Mouse (Mus musculus) embryonic facial prominence, embryonic 13.5 days (tissue): ENCODE data around the gene Ip6k3. TPM values are rescaled to one million over a fixed set of nuclear protein-coding genes. Genes with fewer than 3 reads are reported as not detected.
A peak's percentile ranks its signal among the peaks of the same experiment; 100 is the strongest.

Source experiments
- ATAC-seq: fragments of 200-750 bp; cut with Nextera tagmentation; 2 replicates; pipeline ENCODE4 v1.8.0; 2017; ENCODE audit warnings: low read depth; ENCODE audit not compliant: insufficient number of reproducible peaks, insufficient read depth, low FRiP score, low TSS enrichment
- H3K27ac ChIP-seq: fragments of 300-500 bp; sonication (generic); 2 replicates; pipeline ENCODE4 v1.5.1; 2015; ENCODE audit warnings: moderate library complexity, mild to moderate bottlenecking, inconsistent platforms
- H3K27me3 ChIP-seq: fragments of 300-500 bp; sonication (generic); 2 replicates; pipeline ENCODE4 v1.6.1; 2015; ENCODE audit warnings: mild to moderate bottlenecking, inconsistent platforms
- H3K36me3 ChIP-seq: fragments of 300-500 bp; sonication (generic); 2 replicates; pipeline ENCODE4 v1.6.1; 2015; ENCODE audit warnings: mild to moderate bottlenecking, inconsistent platforms
- H3K4me1 ChIP-seq: fragments of 300-500 bp; sonication (generic); 2 replicates; pipeline ENCODE4 v1.6.1; 2015; ENCODE audit warnings: inconsistent platforms
- H3K4me2 ChIP-seq: fragments of 300-500 bp; sonication (generic); 2 replicates; pipeline ENCODE4 v1.6.1; 2015; ENCODE audit warnings: moderate library complexity, mild to moderate bottlenecking, inconsistent platforms
- H3K4me3 ChIP-seq: fragments of 300-500 bp; sonication (generic); 2 replicates; pipeline ENCODE4 v1.5.1; 2015; ENCODE audit warnings: mild to moderate bottlenecking, inconsistent platforms
- H3K9ac ChIP-seq: fragments of 300-500 bp; sonication (generic); 2 replicates; pipeline ENCODE4 v1.6.1; 2015; ENCODE audit warnings: mild to moderate bottlenecking, inconsistent platforms
- H3K9me3 ChIP-seq: fragments of 300-500 bp; sonication (generic); 2 replicates; pipeline ENCODE4 v1.6.1; 2016; ENCODE audit warnings: inconsistent platforms
- WGBS: fragments of 180-500 bp; shearing (Covaris S2); methylation state at CpG from one replicate; pipeline ENCODE4 v1.1.7; 2015; ENCODE audit warnings: mixed read lengths; 5-methylcytosine and 5-hydroxymethylcytosine counted together
- polyA plus RNA-seq: library from polyadenylated mRNA; unstranded; fragments of >200 nt; fragmentation: Nextera tagmentation; extraction: Ambion mirVana; gene quantifications from 2 replicates; pipeline ENCODE4 v1.2.1, GENCODE M21; 2015

Gene Ip6k3
- polyA plus RNA-seq, 1 experiment from 2014 or later: 0.42 TPM

DNA sequence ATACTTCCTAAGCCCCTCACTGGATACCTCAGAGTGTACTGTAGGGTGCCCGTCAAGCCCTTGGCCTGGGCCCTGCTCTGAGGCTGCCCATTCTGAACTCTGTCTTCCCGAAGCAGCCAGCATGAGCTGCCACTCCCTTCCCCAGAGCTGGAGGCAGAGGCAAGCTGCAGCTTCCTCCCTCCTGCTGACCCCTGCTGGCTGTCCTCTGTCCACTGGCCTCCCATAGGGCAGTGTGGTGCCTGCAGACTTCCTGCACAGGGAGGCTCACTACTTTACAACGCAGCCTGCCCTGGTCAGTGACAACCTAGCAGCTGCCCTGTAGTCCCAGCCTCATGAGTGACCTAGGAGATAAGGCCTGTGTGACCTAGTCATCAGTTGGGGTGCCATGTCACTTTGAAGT is 14.1 kb upstream of the Ip6k3 start:
- H3K4me3 ChIP-seq: no peak overlapping the region
- H3K9me3 ChIP-seq: no peaks in the 10 kb centered on the region
- H3K4me2 ChIP-seq: no peak overlapping the region
- peaks cover 15% of the 10 kb centered on the region for H3K4me1 ChIP-seq
- H3K36me3 ChIP-seq: no peaks in the 10 kb centered on the region
- H3K27me3 ChIP-seq: no peaks in the 10 kb centered on the region
- H3K9ac ChIP-seq: 0 out of 2 replicates have a peak overlapping the region, but pooled peaks have one; percentile 27
- no peak overlapping the region for H3K27ac ChIP-seq
- no peak for ATAC-seq
- 32% methylated on average over 3 of the region's 3 CpGs for WGBS

DNA sequence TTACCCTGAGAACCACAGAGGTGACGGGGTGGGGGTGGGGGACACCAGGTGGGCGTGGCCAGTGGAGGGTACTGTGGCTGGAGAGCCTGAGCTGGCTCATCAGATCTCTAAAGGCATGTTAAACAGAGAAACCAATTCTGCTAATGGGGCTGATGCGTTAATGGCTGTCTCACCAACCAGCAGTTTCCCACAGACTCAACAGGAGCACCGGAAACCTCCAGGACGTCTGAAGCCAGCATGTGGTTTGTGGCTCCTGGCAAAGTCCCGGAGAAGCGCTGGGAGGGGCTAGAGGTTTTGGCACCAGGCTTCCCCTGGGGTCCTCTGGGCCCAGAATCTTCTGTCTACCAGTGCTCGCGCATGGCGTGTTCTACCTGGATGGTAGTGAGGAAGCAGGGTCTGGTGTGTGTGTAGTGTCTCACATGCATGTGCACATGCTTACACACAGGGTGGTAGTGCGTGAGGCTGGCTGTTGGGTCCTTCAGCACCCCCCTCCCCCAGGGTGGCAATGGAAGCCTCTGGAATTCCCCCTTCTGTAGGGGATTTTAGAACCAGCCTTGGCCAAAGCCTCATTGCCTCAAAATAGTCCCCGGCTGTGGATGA is 12.2 kb upstream of the Ip6k3 start:
- Histone ChIP-seq H3K4me3 (no peak overlapping the region), H3K4me2 (0 out of 2 replicates have a peak overlapping the region, but pooled peaks have one; percentile 2), H3K27ac (no peak overlapping the region), H3K9ac (0 out of 2 replicates have a peak overlapping the region, but pooled peaks have one; percentile 1), H3K27me3 (no peaks in the 10 kb centered on the region), H3K36me3 (no peaks in the 10 kb centered on the region), H3K9me3 (no peaks in the 10 kb centered on the region), H3K4me1 (peaks cover 28% of the 10 kb centered on the region)
- 50% methylated on average over 12 of the region's 12 CpGs for WGBS
- no peak for ATAC-seq

DNA sequence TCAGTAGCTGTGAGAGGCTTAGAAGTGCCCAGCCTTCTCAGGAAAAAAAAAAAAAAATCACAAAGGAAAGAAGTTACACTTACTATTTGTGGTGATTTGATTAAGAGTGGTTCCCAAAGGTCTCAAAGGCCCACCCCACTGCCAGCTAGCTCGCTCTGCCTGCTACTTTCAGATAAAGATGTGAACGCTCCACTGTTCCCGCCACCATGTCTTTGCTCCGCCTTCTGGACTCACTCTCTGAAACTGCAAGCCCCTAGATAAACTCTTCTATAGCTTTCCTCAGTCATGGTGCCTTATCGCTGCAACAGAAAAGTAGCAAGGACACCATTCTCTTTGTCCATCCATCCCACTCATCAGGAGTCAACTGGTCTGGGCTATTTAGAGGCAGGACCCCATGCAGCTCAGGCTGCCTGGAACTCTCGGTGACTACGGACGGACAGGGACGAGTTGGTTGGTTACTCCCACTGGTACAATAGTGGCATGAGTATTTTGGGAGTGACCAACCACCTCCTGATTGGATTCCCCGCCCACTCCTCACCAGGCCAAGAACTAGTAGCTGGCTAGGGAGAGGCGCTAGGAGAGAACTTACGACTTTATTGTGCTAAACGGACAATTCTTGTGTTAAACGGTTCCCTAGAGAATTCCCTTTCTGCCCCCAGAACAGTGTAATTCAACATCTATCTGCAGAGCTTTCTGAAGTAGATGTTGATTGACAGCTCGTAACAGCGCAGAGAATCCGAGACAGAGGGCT is 11.0 kb upstream of the Ip6k3 start:
- Histone ChIP-seq H3K27ac (no peak overlapping the region), H3K27me3 (no peaks in the 10 kb centered on the region), H3K36me3 (no peaks in the 10 kb centered on the region), H3K4me2 (no peak overlapping the region), H3K4me3 (no peak overlapping the region), H3K9me3 (no peaks in the 10 kb centered on the region), H3K9ac (no peak overlapping the region), H3K4me1 (peaks cover 38% of the 10 kb centered on the region)
- 91% methylated on average over 17 of the region's 17 CpGs for WGBS
- no peak for ATAC-seq

DNA sequence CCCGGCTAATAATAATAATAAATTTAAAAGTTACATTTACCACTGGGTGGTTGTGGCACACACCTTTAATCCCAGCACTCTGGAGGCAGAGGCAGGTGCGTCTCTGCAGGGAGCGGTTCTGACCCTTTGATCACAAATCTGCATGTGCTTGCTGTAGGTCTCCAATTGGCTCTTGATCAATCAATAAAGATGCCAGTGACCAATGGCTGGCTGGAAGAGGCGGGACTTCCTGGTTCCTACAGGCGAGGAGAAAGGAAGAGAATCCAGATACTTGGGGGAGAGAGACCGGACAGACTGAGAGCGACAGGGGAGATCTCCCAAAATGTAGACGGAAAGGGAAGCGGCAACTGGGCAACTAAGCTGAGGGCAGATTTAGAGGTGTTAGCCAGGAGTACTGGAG is 10.4 kb upstream of the Ip6k3 start:
- 87% methylated on average over 9 of the region's 9 CpGs for WGBS
- no peaks in the 10 kb centered on the region for H3K27me3 ChIP-seq
- no peak overlapping the region for H3K9ac ChIP-seq
- no peak overlapping the region for H3K27ac ChIP-seq
- no peak overlapping the region for H3K4me2 ChIP-seq
- no peaks in the 10 kb centered on the region for H3K9me3 ChIP-seq
- ATAC-seq: no peak
- H3K4me1 ChIP-seq: peaks cover 39% of the 10 kb centered on the region
- no peak overlapping the region for H3K4me3 ChIP-seq
- H3K36me3 ChIP-seq: no peaks in the 10 kb centered on the region

DNA sequence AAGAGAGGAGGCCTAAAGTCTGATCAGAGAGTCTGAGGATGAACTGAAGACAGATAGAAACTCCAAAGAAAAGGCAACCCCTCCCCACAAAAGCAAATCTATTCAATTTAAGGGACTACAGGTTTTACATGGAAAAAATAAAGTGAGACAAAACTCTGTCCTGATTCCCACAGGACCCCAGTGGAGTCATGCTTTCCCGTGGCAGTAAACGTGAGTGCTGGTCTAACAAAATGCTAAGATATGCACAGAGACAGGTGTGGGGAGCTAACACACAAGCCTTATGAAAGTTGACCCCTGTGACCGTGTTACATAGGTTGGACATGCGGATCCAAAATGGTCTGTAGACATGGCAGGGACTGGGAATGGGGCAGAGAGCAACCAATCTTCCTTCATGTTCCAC is 9.2 kb upstream of the Ip6k3 start:
- Histone ChIP-seq H3K9me3 (no peaks in the 10 kb centered on the region), H3K27me3 (no peaks in the 10 kb centered on the region), H3K4me1 (peaks cover 44% of the 10 kb centered on the region), H3K27ac (no peak overlapping the region), H3K4me3 (no peak overlapping the region), H3K9ac (no peak overlapping the region), H3K36me3 (no peaks in the 10 kb centered on the region), H3K4me2 (no peak overlapping the region)
- no peak for ATAC-seq
- WGBS: 83% methylated on average over 4 of the region's 4 CpGs

DNA sequence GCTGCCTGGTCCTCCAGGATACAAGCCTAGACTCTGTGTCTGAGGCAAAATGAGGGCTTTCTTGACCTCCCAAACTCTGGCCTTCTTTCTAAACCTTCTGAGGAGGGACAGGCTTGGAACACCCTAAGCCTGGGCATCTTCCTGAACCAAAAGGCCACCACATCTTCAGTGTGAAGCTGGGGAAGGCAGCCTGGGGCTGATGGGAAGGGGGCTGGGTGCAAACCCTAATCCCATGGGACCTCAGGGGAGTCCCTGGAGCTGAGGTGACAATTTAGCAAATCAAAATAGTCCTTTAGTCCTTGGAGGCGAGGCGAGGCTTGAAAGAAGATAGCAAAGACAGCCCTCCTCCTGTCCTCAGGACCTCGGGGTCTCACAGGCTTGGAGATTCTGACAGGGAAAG is 8.7 kb upstream of the Ip6k3 start:
- no peak for ATAC-seq
- 0 out of 2 replicates have a peak overlapping the region, but pooled peaks have one; percentile 7 for H3K27ac ChIP-seq
- WGBS: 70% methylated on average over 3 of the region's 3 CpGs

DNA sequence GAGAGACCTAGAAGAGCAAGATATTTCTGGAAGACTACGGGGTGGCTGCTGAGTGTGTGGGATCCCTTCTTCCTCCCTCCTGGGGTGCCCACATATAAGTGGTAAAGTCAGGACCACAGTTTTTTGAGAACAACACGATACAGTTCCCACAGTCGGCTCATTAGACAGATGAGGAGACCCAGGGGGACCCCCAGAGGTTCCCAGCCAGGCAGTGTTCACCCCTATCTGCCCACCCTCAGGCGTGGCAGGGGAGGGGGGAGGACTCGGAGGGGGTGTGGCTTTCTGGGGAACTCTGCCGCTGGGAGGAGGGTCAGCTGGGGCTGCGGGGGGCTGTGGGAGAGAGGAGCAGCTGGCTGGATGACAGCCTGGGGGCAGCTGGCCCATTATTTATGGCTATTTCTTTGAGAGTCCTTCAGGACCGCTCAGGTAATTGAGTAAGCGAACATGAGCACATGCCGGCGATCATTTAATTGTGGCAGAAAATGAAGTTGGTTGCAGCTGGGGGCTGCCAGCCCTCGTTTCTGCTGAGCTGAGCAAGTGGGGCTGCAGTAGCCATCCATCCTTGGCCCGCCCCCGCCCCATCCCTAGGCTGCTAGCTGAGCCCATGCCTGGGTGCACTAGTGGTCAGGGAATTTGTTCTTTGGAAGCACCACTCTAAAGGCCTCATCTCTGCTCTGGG is 7.7 kb upstream of the Ip6k3 start:
- no peak for ATAC-seq
- WGBS: 25% methylated on average over 14 of the region's 14 CpGs
- Histone ChIP-seq H3K27me3 (no peaks in the 10 kb centered on the region), H3K4me2 (peak overlapping the region; percentile 33), H3K9ac (peak overlapping the region; percentile 49; the same call in 1 of the 2 replicates), H3K4me1 (peaks cover 53% of the 10 kb centered on the region), H3K9me3 (no peaks in the 10 kb centered on the region), H3K4me3 (no peak overlapping the region), H3K36me3 (no peaks in the 10 kb centered on the region), H3K27ac (peak overlapping the region; percentile 7; the same call in 1 of the 2 replicates)

More for the DNA sequence above, 8.7 kb upstream of the Ip6k3 start:
- H3K4me2 ChIP-seq: no peak overlapping the region
- H3K27me3 ChIP-seq: no peaks in the 10 kb centered on the region
- no peaks in the 10 kb centered on the region for H3K36me3 ChIP-seq
- H3K4me3 ChIP-seq: no peak overlapping the region
- H3K9me3 ChIP-seq: no peaks in the 10 kb centered on the region
- H3K9ac ChIP-seq: peak overlapping the region; percentile 49; the same call in 1 of the 2 replicates
- H3K4me1 ChIP-seq: peaks cover 44% of the 10 kb centered on the region

DNA sequence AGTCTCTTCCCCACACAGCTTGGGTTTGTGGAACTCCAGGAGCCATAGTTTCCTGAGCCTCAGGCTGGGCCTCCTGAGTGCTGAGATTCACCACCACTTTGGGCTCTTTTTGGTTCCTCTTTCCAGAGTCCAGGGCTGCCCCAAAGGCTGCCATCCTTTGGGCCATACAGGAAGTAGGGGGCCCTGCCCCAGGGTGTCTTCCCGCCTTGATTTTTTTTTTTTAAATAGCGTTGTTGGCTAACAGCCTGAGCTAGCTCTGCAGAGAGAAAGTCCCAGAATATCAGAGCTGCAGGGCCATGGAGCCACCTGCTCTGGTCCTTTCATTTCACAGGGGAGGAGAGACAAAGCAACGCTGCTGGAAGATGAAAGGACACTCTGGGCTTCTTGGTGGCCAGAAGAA is 6.1 kb upstream of the Ip6k3 start:
- Histone ChIP-seq H3K27me3 (no peaks in the 10 kb centered on the region), H3K4me2 (no peak overlapping the region), H3K9me3 (no peaks in the 10 kb centered on the region), H3K36me3 (no peaks in the 10 kb centered on the region), H3K27ac (no peak overlapping the region), H3K4me3 (no peak overlapping the region), H3K4me1 (peaks cover 56% of the 10 kb centered on the region), H3K9ac (no peak overlapping the region)
- 74% methylated on average over 3 of the region's 3 CpGs for WGBS
- ATAC-seq: no peak

DNA sequence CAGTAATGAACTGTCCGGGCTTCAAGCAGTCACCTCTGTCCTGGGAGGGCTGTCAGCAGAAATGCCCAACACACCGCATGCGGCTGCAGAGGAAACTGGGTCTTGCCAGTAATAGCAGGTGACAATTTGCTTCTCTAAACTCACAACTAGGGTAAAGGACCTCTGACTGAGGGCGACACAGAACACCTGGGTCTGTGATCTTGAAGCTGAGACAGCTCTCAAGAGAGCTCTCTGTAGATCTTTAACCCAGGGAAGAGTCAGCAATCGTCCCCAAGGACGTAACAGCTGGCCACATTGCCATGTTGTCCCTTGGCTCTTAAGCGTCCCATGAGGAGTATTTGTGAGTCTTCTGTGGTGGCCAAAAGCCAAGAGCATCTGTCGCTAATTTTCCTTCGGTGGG is 4.9 kb upstream of the Ip6k3 start:
- Histone ChIP-seq H3K9me3 (no peaks in the 10 kb centered on the region), H3K4me3 (no peak overlapping the region), H3K36me3 (no peaks in the 10 kb centered on the region), H3K27ac (no peak overlapping the region), H3K4me1 (peaks cover 59% of the 10 kb centered on the region), H3K27me3 (no peaks in the 10 kb centered on the region), H3K4me2 (no peak overlapping the region), H3K9ac (no peak overlapping the region)
- no peak for ATAC-seq
- WGBS: 83% methylated on average over 9 of the region's 9 CpGs

DNA sequence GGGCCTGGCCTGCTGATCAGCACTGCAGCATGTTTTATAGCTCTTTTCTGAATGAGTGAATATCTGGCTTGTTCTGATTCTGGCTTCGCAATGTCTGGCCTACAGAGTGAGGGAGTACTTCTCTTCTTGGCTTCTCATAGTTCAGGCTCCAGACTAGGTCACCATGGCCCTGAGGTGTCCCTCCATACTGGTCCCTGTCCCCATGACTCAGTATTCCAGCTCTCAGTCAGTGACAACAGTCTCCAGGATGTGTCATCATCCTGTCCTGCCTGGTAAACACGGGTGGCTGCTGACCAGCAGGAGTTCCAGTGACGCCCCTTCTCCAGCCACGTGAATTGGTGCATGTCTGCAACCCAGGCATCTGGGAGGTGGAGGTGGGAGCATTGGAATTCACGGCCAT is 3.5 kb upstream of the Ip6k3 start:
- Histone ChIP-seq H3K9me3 (no peaks in the 10 kb centered on the region), H3K36me3 (no peaks in the 10 kb centered on the region), H3K27me3 (no peaks in the 10 kb centered on the region), H3K27ac (0 out of 2 replicates have a peak overlapping the region, but pooled peaks have one; percentile 91), H3K4me3 (no peak overlapping the region), H3K4me2 (no peak overlapping the region), H3K4me1 (peaks cover 61% of the 10 kb centered on the region), H3K9ac (no peak overlapping the region)
- ATAC-seq: no peak
- 83% methylated on average over 5 of the region's 5 CpGs for WGBS

DNA sequence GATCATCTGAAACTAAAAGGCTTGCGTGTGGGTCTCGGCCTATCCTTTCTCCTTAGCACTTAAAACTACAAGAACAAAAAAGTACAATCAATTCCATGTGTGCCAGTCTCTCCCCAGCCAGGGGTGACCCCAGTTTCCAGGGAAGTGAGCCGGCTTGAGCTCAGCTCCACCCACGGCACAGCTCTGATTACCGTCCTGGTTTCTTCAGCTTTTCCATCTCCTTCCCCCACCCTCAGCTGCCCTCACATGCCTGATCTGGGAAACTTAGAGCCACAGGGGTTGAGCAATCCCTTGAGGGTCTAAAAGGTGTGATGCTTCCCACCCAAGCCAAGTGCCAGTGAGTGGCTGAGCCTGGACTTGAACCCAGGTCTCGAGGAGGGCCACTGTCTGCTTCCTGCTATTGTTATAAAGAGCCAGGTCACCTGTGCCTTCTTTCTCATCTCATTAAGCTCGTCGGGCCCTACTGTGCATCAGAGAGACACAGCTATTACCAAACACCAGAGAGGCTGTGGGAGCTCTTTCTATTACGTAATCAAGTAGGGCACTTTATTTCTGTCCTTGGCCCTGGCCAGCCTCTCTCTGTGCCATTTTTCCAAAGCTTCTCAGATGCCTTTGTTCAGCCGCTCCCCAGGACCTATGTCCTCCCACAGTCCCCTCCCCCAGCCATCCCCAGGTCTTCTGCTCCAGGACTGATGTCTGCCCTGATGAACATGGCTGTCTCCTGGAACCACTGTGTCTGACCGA is 2.5 kb upstream of the Ip6k3 start:
- H3K9ac ChIP-seq: peak overlapping the region; percentile 51

More for the DNA sequence above, 2.5 kb upstream of the Ip6k3 start:
- H3K27me3 ChIP-seq: no peaks in the 10 kb centered on the region
- 41% methylated on average over 11 of the region's 11 CpGs for WGBS
- no peak overlapping the region for H3K4me2 ChIP-seq
- peak; percentile 45; the same call in 1 of the 2 replicates for ATAC-seq
- H3K27ac ChIP-seq: peak overlapping the region; percentile 91
- H3K4me3 ChIP-seq: no peak overlapping the region
- peaks cover 51% of the 10 kb centered on the region for H3K4me1 ChIP-seq
- no peaks in the 10 kb centered on the region for H3K36me3 ChIP-seq
- no peaks in the 10 kb centered on the region for H3K9me3 ChIP-seq
